Mouse (Mus musculus) myocyte (in vitro differentiated cells): ENCODE measurements at regions not wholly inside any gene's neighbourhood (a gene's known extent, or its start where the extent isn't known, plus 50 kb on each side); places are given as distances from the start of the nearest gene placed in this dataset.

Experiments
- CEBPB ChIP-seq: IDR thresholded peaks from 2 replicates; pipeline ENCODE4 v1.6.1; 2011; ENCODE audit warnings: mild to moderate bottlenecking, moderate library complexity; ENCODE audit not compliant: poor library complexity, insufficient read depth, severe bottlenecking
- E2F4 ChIP-seq: IDR thresholded peaks from one replicate; pipeline ENCODE4 v1.6.1; 2011; ENCODE audit warnings: mild to moderate bottlenecking, control low read depth, moderate library complexity; ENCODE audit not compliant: insufficient read depth
- MAX ChIP-seq: IDR thresholded peaks from one replicate; pipeline ENCODE4 v1.6.1; 2011; ENCODE audit warnings: low read depth, mild to moderate bottlenecking, control low read depth
- MYOD1 ChIP-seq, 3 experiments: IDR thresholded peaks; one replicate each; pipeline ENCODE4 v1.6.1; 2011; ENCODE audit warnings: control low read depth in 2 of 3, low read depth in 2 of 3, mild to moderate bottlenecking in 2 of 3, moderate library complexity in 1 of 3; ENCODE audit not compliant: insufficient read length in 2 of 3, control insufficient read depth in 1 of 3
- MYOG ChIP-seq, 3 experiments: IDR thresholded peaks; one replicate each; pipeline ENCODE4 v1.6.1; 2011; ENCODE audit warnings: control low read depth in 2 of 3, low read depth in 2 of 3, mild to moderate bottlenecking in 2 of 3; ENCODE audit not compliant: insufficient read length in 2 of 3, control insufficient read depth in 1 of 3, insufficient read depth in 1 of 3
- POLR2A ChIP-seq: IDR thresholded peaks from one replicate; pipeline ENCODE4 v1.6.1; 2011; ENCODE audit warnings: low read depth, mild to moderate bottlenecking, control low read depth, moderate library complexity; ENCODE audit not compliant: insufficient read length
- REST ChIP-seq: IDR thresholded peaks from one replicate; pipeline ENCODE4 v1.6.1; 2011; ENCODE audit warnings: mild to moderate bottlenecking, control low read depth, moderate library complexity; ENCODE audit not compliant: insufficient read depth, insufficient read length
- TCF12 ChIP-seq: IDR thresholded peaks from one replicate; pipeline ENCODE4 v1.6.1; 2011; ENCODE audit warnings: mild to moderate bottlenecking, control low read depth; ENCODE audit not compliant: poor library complexity, insufficient read depth, severe bottlenecking
- TCF3 ChIP-seq: IDR thresholded peaks from one replicate; pipeline ENCODE4 v1.6.1; 2011; ENCODE audit warnings: low read depth, control low read depth; ENCODE audit not compliant: insufficient read length

DNA sequence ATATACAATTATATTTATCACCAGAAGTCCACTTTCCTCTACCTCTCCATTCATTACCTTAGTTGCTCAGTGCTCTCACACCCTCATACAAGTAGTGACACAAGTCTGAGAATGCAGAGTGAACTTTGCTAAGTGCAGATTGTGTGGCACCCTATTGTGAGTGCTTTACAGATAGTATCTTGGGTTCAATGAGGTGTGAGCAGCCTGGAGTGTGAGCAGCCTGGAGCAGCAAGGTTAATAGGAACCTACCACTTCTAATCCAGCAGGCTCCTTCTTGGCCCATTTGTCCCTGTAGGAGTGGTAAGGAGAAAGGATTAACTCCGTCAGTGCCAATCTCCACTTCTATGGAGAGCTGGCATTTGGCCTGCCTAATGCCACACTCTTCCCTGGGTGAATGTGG, 192.4 kb upstream of the Gm37988 start:
- TF ChIP-seq MYOG (IDR thresholded peaks at IDR 0.05; ENCODE audit: control insufficient read depth in 1 of 3, insufficient read depth in 1 of 3, insufficient read length in 2 of 3, low read depth in 2 of 3) (no peak), E2F4 (no peak), TCF12 (no peak), POLR2A (no peak), MAX (no peak), REST (no peak), CEBPB (no peak), MYOD1 (IDR thresholded peaks at IDR 0.05; ENCODE audit: control insufficient read depth in 1 of 3, insufficient read length in 2 of 3, low read depth in 2 of 3) (no peak), TCF3 (no peak)
